Mouse (Mus musculus) kidney, postnatal 4 days (tissue): ENCODE measurements around the gene Kif21b.

Experiments used
- DNase-seq, 2 experiments: peaks; one replicate each; pipeline ENCODE4 v3.0.0; 2021; ENCODE audit warnings: mixed read lengths in 2 of 2

Kif21b gene

DNA sequence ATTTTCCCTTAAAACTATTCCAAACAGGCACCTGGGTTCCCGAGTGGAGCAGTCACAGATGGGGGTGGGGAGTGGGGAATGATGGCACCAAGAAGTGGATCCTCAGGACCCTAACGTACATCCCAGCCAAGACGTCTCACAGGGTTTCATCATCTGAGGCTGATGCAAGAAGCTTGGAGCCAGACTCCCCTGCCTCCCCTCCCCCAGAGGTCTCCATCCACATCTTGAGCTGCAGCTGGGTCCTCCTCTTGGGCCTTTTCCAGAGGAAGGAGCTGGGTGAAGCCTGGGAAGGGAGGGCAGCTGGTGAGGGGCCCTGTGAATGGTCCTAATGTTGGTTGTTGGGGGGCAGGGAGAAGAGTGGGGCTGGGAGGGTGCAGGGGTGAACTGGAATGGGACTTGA is 1.1 kb upstream of the Kif21b start:
- DNase-seq: no peak

DNA sequence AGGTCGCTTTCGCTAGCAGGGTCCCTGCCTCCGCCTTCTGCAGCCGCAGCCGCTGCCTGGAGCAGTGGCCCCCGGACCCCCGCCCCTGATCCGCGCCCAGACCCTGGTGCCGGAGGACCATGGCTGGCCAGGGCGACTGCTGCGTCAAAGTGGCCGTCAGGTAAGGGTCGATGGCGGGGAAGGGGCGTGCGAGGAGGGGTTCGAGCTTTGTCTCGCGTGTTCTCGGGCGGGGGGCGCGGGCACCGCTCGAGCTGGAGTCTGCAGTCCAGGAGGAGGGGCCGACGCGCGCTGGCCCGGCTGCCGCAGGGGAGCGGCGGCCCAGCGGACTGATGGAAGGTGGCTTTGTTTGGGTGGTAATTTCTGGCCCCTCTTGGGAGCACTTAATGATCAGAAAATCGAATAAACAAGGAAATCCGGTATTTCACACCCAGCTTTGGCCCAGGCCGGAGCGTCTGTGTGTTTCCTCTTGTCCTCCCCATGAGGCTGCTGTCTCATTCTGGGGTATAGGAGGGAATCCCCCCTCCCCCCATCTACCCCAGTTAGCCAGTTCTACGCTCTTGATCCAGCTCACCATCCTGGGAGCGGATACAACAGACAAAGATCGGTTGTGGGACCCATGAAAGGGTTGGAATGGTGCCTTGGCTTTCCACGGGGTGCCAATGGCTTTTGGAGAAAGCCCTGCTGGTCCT is 558 bp downstream of the Kif21b start:
- DNase-seq: peak; percentile 40 to 59

GRCm38 (mm10) chr1:136132386-136133201 is 1.4 kb downstream of the Kif21b start:
- DNase-seq: no peak

GRCm38 (mm10) chr1:136133570-136134240 is 2.5 kb downstream of the Kif21b start:
- DNase-seq: peak; percentile 40 to 55

DNA sequence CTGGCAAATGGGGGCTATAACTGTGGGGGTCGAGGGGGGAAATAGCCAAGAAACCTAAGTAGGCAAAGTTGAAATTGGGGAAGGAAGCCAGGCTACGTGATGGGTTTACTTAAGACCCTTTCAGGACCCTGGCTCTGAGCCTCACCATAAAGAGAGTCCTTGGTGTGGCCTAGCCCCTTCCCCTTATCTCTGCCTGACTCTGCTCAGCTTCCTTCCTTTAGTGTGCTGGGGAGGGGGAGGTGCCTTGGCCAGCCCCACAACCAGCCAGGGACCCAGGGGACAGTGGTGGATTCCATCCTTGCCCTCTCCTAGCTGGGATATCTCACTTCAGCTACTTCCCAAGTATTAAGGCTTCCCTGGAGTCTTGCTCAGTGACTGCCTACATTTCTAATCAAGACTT is 3.4 kb downstream of the Kif21b start:
- no peak for DNase-seq

- no peak for DNase-seq
Measured at GRCm38 (mm10) chr1:136135046-136135445, 3.9 kb downstream of the Kif21b start.

DNA sequence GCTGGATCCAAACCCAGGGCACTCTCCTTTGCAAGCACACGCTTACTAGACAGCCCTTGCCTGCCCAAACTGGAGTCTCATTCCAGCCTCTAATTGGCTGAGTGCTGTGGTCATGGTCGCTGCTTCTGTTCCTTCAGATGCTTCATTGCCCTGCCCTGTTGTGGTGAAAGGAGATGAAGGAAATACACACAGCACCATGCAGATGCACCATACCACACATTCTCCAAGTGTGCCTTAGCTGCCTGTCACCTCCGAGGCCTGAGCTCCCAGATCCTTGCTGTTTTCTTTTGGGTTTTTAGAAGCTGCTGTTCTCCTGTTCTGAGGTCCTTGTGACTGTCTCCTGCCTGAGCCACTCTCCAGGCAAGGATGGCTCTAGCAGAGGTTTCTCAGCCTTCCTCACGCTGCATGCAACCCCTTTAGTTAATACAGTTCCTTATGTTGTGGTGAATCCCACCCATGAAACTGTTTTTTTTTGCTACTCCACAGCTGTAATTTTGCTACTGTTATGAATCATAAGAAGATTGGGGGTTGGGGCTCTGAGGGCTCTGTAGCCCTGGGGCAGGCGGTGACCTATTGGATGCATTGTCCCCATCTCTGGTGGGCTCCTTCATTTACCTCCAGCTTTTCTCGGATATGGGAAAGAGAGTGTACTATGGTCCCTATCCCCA is 4.7 kb downstream of the Kif21b start:
- DNase-seq: no peak

DNA sequence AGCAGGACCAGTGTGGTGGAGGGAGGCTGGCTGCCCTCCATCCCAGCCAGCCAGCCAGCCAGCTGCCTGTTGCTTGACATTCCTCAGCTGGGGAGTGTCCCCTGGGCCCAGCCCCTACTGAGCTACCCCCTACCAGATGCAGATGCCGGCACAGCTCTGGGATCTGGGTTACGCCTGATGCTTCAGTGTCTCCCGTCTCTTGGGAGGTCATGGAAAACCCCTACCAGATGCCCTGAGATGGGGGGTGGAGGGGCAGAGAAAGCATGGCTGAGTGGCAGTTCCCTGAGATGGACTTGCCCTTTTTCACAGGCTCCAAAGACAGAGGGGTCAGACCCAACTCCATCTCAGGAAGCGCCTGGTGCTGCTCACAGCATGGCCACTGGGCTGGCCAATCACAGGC is 5.4 kb downstream of the Kif21b start:
- DNase-seq: peak in 1 of 2 experiments; percentile 39

- no peak for DNase-seq
Measured at GRCm38 (mm10) chr1:136137071-136137531, 5.9 kb downstream of the Kif21b start.

- peak; percentile 80 to 86 for DNase-seq
Measured at GRCm38 (mm10) chr1:136137575-136137974, 6.4 kb downstream of the Kif21b start.

DNA sequence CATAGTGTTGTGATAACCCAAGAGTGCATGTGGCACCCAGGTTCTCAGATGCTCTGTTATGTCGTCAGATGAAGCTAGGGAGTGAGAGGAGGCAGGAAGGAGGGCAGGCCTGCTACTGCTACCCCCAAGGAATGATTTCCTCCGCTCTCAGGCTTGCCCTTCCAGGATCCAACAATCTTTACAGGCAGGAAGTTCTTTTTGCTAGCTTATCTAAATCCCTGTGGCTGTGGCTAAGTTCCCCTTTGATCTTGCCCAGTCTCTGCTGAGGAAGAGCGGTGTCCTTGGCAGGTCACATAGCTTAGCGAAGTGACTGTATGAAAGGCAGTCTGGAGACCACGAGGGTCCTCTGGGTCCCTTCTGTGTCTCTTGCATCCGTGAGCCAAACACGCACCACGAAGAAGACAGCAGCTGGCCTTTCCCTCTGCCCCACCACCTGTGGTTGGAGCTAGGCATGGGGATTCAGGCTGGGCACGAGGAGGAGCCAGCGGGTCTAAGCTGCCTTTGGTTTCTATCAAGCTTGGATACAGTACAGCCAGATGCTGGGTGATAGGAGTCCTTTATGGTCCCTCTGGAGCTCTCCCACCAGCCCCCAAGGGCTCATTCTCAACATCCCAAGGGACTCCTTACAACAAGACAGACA is 7.1 kb downstream of the Kif21b start:
- DNase-seq: no peak

DNA sequence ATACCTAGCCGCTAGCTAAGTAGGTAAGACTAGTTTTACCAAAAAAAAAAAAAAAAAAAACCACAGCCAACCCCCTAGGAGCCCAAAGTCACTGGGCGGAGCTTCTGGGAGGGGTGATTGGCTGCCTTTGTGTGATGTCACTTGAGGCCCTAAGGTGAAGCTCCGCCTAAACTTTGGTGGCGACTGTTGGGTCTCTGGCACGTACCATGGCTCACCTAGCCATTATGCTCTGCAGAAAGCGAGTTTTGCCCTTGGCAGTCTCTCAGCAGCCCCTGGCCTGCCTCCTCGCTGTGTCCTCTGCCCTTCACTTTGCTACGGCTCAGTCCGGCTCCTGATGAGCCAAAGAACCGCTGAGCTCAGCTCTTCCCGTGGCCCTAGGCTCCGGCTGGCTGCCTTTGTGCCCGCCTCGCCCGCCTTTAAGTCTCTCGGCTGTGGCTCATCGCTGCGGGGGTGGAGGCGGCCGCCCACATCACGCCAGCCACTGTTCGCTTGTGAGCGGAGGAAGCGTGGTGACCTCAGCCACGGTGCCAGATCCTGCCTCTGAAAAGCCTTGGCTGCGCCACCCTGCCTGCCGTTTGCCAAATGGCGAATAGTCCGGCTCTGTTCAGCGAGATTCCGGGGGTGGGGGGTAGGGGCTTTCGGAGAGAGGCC is 8.9 kb downstream of the Kif21b start:
- peak; percentile 80 to 89 for DNase-seq

DNA sequence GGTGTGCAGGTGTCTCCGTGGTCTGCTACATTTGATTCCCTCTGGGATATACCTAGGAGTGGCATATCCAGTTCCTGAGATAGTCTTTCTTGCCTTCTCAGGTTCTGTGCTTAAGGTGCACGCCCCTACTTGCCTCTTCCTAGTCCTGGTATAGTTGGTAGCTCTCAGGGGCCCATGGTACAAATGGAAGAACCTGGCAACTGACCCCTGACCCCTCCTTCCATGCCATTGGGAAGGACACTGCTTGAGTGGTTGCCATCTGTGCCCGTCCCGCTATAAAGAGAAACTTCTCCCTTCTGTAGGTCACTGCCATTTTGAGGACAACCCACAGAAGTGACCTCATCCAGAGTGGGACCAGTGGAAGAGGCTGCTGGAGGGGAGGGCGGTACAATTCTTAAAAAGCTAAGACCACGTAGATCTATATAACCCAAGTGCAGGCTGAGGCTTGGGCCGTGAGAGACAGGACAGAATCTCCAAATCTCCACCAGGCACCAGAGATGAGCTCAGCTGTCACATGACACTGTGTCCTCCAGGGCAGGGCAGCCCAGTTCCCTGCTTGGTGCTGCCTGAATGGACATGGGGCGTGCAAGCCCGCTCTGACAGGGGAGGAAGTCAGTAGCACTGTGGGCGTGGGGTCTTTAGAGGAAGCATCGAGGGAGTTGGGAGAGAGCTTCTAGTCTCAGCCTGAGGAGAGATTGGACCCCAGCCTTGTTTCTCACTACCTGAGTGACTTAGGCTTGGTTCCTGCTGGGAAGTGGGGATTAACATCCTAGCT is 10.2 kb downstream of the Kif21b start:
- peak in 1 of 2 experiments; percentile 55 for DNase-seq

DNA sequence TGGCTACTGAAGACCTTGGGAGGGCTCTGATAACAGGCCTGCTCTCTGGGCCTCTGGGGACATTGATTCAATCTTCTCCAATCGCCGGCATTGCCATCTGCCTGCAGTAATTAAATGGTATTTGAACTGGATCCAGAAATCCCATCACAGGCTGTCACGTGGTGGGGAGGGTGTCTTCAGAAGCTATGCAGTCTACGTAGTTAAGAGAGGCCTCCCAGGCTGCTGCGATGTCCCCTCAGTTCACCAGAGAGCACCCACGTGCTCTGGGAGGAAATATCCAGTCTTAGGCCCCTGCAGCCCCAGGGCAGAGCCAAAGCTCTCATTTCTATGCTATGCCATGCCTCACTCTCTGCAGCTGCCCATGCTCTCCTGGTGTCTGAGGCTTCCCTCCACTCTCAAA is 11.1 kb downstream of the Kif21b start:
- DNase-seq: no peak

GRCm38 (mm10) chr1:136143514-136143913 is 12.3 kb downstream of the Kif21b start:
- no peak for DNase-seq

DNA sequence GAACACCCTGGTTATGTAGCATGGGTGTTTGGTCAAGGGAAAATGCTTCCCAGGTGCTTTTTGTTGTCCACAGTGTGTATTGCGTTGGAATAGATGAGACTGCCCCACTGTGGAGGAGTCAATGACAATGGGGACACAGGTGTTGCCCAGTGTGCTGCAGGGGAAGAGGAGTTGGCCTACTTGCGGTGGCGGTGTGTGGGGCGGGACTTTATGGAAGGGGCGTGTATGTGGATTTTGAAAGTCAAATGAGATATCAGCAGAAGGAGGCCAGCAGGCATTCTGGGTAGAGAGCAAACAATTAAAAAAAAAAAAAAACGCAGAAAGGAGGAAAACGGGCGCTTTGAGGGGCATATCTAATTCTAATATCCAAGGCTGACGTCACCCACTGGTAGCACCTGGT is 18.5 kb downstream of the Kif21b start:
- DNase-seq: no peak

- no peak for DNase-seq
Measured at GRCm38 (mm10) chr1:136151371-136151770, 20.2 kb downstream of the Kif21b start.

GRCm38 (mm10) chr1:136156304-136156703 is 25.1 kb downstream of the Kif21b start:
- DNase-seq: no peak

DNA sequence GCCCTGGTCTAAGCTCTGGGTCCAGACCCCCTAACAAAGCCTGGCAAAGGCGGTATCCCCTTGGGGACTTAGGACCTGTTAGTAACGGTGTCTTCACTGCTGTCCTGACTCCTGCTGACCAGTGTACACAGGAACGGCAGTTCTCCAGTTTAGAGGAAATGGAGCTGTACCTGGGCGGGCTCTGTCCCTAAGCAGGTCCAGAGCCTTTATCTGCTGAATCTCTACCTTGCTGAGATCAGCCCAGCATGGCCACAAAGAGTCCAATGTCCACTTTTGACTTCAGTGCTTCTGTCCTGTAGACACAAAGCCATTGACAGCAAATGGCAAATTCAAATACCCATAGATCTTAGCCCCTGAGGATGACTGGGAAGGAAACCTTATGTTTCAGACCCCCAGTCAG is 25.8 kb downstream of the Kif21b start:
- DNase-seq: no peak

GRCm38 (mm10) chr1:136159830-136160229 is 28.6 kb downstream of the Kif21b start:
- DNase-seq: no peak

- no peak for DNase-seq
Measured at GRCm38 (mm10) chr1:136160297-136160696, 29.1 kb downstream of the Kif21b start.
